ENCODE assay signal across 8 mouse cellular contexts in the genomic region with DNA sequence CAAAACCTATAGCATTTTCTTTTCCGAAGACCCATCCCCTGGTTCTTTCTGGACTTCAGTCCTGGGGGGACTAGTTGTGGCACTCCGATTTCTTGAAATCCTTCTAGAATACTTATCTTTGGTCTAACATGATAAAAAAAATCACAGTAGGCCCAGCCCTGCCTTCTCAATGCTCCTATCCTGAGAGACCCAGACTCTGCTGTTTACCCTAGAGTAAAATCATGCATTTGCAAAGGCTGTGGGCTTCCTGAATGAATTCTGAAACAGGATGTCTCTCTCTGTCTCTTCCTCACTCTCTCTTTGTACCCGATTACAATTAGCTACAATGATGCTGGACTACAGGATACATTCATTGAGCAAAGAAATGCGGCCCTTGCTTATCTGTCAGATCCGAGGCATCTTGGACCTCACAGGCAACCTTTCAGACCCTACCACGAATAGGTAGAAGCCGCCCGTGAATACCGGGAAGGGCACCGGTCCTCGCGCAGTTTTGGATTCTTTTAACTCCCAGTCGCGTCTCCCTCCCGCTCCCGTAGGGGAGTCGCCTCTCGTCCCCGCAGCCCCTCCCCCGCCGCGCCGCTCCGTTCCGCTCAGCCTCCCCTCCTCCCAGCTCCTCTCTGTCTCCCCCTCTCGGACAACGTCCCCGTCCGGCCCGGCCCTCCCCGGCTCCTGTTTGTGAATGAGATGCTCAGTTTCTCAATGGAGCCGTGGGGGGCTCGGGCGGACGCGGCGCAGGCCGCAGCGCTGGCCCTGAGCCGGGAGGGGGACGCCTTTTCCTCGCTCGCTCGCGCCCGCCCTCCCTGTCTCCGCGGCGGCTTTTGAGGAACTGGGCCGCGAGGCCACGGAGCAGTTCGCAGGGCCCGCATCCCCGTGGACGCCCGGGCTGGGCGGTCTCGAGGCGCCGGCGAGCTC. TPM values are rescaled to one million over a fixed set of nuclear protein-coding genes. Genes with fewer than 3 reads are reported as not detected.
DNase-seq lines count a peak whose midpoint lies in the region; ATAC-seq and TF ChIP-seq lines count a peak whose summit lies in the region.

A gene (plus strand): TSS at position 638 of the 912 bp plus-strand sequence.

- 3% methylated on average over 62 of the region's 62 CpGs for WGBS in bone marrow, adult 2 months
- WGBS in embryonic facial prominence, embryonic 14.5 days, result 2% methylated on average over 57 of the region's 62 CpGs
- 3% methylated on average over 59 of the region's 62 CpGs for WGBS in heart, adult 2 months
- WGBS in kidney, adult 2 months, result 3% methylated on average over 62 of the region's 62 CpGs
- 2% methylated on average over 62 of the region's 62 CpGs for WGBS in limb, embryonic 12.5 days
- WGBS in midbrain, embryonic 14.5 days, result 2% methylated on average over 62 of the region's 62 CpGs

- intact Hi-C loops in heart, adult 2 months (cut with DNase I), result loop anchor here (2.0 to 10.0 kb wide), 2 partner anchors 44 to 60 kb away; a partner anchor contains a TSS

- peak within 1 kb of the TSS; percentile 81 for H3K4me3 ChIP-seq in bone marrow, adult 2 months (replicated peaks; ENCODE audit: control insufficient read depth, low read depth, low read length)
- peak within 1 kb of the TSS; percentile 92 for H3K4me3 ChIP-seq in embryonic facial prominence, embryonic 14.5 days (ENCODE audit: low read depth, low read length)
- H3K4me3 ChIP-seq in heart, adult 2 months, result peak within 1 kb of the TSS; percentile 94
- peak within 1 kb of the TSS; percentile 70 for H3K4me3 ChIP-seq in kidney, adult 2 months (ENCODE audit: insufficient read depth, low read depth, low read length)
- peak within 1 kb of the TSS; percentile 93 for H3K4me3 ChIP-seq in limb, embryonic 12.5 days (replicated peaks)
- peak within 1 kb of the TSS; percentile 92 for H3K4me3 ChIP-seq in midbrain, embryonic 14.5 days (replicated peaks; ENCODE audit: low read depth, low read length)

- peak within 1 kb of the TSS; percentile 87 for H3K27ac ChIP-seq in bone marrow, adult 2 months (ENCODE audit: control insufficient read depth, insufficient read depth, low read depth, low read length, poor library complexity)
- peak within 1 kb of the TSS; percentile 97 for H3K27ac ChIP-seq in embryonic facial prominence, embryonic 14.5 days (replicated peaks; ENCODE audit: low read depth, low read length)
- H3K27ac ChIP-seq in heart, adult 2 months, result peak within 1 kb of the TSS; percentile 80
- H3K27ac ChIP-seq in kidney, adult 2 months (ENCODE audit: insufficient read depth, low read depth, low read length), result peak within 1 kb of the TSS; percentile 81
- H3K27ac ChIP-seq in limb, embryonic 12.5 days, result peak within 1 kb of the TSS; percentile 99
- H3K27ac ChIP-seq in midbrain, embryonic 14.5 days (replicated peaks; ENCODE audit: low read depth, low read length), result peak within 1 kb of the TSS; percentile 95

- no peaks in the 10 kb centered on the region; the same call in 1 of the 2 replicates for H3K79me2 ChIP-seq in heart, adult 2 months (replicated peaks; ENCODE audit: control insufficient read depth, insufficient read depth, low read length)

- no peaks in the 10 kb centered on the region for H3K27me3 ChIP-seq in embryonic facial prominence, embryonic 14.5 days (replicated peaks; ENCODE audit: control insufficient read depth, insufficient read depth, low read length)
- H3K27me3 ChIP-seq in heart, adult 2 months (ENCODE audit: control insufficient read depth, insufficient read depth, low read length), result no peaks in the 10 kb centered on the region
- no peaks in the 10 kb centered on the region for H3K27me3 ChIP-seq in kidney, adult 2 months (replicated peaks; ENCODE audit: control insufficient read depth, insufficient read depth, low read length)
- no peaks in the 10 kb centered on the region for H3K27me3 ChIP-seq in limb, embryonic 12.5 days
- no peaks in the 10 kb centered on the region for H3K27me3 ChIP-seq in midbrain, embryonic 14.5 days (ENCODE audit: control insufficient read depth, insufficient read depth, low read length)

- DNase-seq in 416B (ENCODE audit: low read depth), result peak; percentile 86
- DNase-seq in embryonic facial prominence, embryonic 14.5 days (ENCODE audit: low spot score), result peak; percentile 94
- peak; percentile 91 to 92 for DNase-seq in heart, adult 2 months
- DNase-seq in kidney, adult 2 months, result peak; percentile 92
- DNase-seq in midbrain, embryonic 14.5 days, result peak; percentile 94
- DNase-seq in spleen, postnatal 14 days (ENCODE audit: low spot score in 2 of 2), result peak; percentile 69 to 75

- no peaks in the 10 kb centered on the region for H3K36me3 ChIP-seq in embryonic facial prominence, embryonic 14.5 days (ENCODE audit: control insufficient read depth, insufficient read depth, low read length)
- peaks cover 2% of the 10 kb centered on the region; the same call in 1 of the 2 replicates for H3K36me3 ChIP-seq in heart, adult 2 months (ENCODE audit: control insufficient read depth, insufficient read depth, low read length)
- no peaks in the 10 kb centered on the region for H3K36me3 ChIP-seq in kidney, adult 2 months (ENCODE audit: control insufficient read depth, insufficient read depth, low read length)
- H3K36me3 ChIP-seq in limb, embryonic 12.5 days, result no peaks in the 10 kb centered on the region
- no peaks in the 10 kb centered on the region for H3K36me3 ChIP-seq in midbrain, embryonic 14.5 days (ENCODE audit: control insufficient read depth, insufficient read depth, low read length)

- H3K9ac ChIP-seq in embryonic facial prominence, embryonic 14.5 days (ENCODE audit: low read depth, low read length), result peak within 1 kb of the TSS; percentile 95
- H3K9ac ChIP-seq in heart, adult 2 months (ENCODE audit: low read depth, low read length), result peak within 1 kb of the TSS; percentile 99
- peak within 1 kb of the TSS; percentile 98 for H3K9ac ChIP-seq in limb, embryonic 12.5 days (replicated peaks)
- peak within 1 kb of the TSS; percentile 96 for H3K9ac ChIP-seq in midbrain, embryonic 14.5 days (replicated peaks; ENCODE audit: low read length)

- no peak for TF ChIP-seq EP300 in heart, adult 2 months (IDR thresholded peaks at IDR 0.05; ENCODE audit: insufficient read depth, low read depth, low read length)

- H3K4me1 ChIP-seq in bone marrow, adult 2 months (ENCODE audit: control insufficient read depth, insufficient read depth, low read length), result no peaks in the 10 kb centered on the region
- H3K4me1 ChIP-seq in embryonic facial prominence, embryonic 14.5 days (ENCODE audit: control insufficient read depth, insufficient read depth, low read length), result peaks cover 4% of the 10 kb centered on the region; the same call in 1 of the 2 replicates
- peaks cover 3% of the 10 kb centered on the region for H3K4me1 ChIP-seq in heart, adult 2 months (ENCODE audit: control insufficient read depth, insufficient read depth, low read length)
- peaks cover 5% of the 10 kb centered on the region; the same call in 1 of the 2 replicates for H3K4me1 ChIP-seq in kidney, adult 2 months (ENCODE audit: control insufficient read depth, insufficient read depth, low read length)
- H3K4me1 ChIP-seq in limb, embryonic 12.5 days (replicated peaks), result peaks cover 8% of the 10 kb centered on the region
- peaks cover 10% of the 10 kb centered on the region; the same call in 1 of the 2 replicates for H3K4me1 ChIP-seq in midbrain, embryonic 14.5 days (ENCODE audit: control insufficient read depth, insufficient read depth, low read length)

- peak; percentile 33; the same call in 1 of the 2 replicates for TF ChIP-seq CTCF in bone marrow, adult 2 months (IDR thresholded peaks at IDR 0.05; ENCODE audit: control insufficient read depth, insufficient read depth, low read length)
- TF ChIP-seq CTCF in heart, adult 2 months (IDR thresholded peaks at IDR 0.05), result peak; percentile 73
- TF ChIP-seq CTCF in kidney, adult 2 months (conservative IDR thresholded peaks at IDR 0.05; ENCODE audit: insufficient read depth, insufficient read length, low read depth, low read length), result peak; percentile 49

- peak; percentile 19; the same call in 1 of the 2 replicates for TF ChIP-seq POLR2A in bone marrow, adult 2 months (IDR thresholded peaks at IDR 0.05; ENCODE audit: borderline replicate concordance, control insufficient read depth, low read depth, low read length)
- peak; percentile 23; the same call in 1 of the 2 replicates for TF ChIP-seq POLR2A in heart, adult 2 months (IDR thresholded peaks at IDR 0.05; ENCODE audit: insufficient read depth, low read depth, low read length)
- TF ChIP-seq POLR2A in kidney, adult 2 months (IDR thresholded peaks at IDR 0.05; ENCODE audit: low read depth, low read length), result no peak

- peak within 1 kb of the TSS; percentile 77 for H3K4me2 ChIP-seq in embryonic facial prominence, embryonic 14.5 days (ENCODE audit: low read depth, low read length)
- peak within 1 kb of the TSS; percentile 64 for H3K4me2 ChIP-seq in limb, embryonic 12.5 days
- H3K4me2 ChIP-seq in midbrain, embryonic 14.5 days (ENCODE audit: low read length), result peak within 1 kb of the TSS; percentile 74

- ATAC-seq in embryonic facial prominence, embryonic 14.5 days (ENCODE audit: low read depth), result peak; percentile 95
- ATAC-seq in limb, embryonic 12.5 days (ENCODE audit: insufficient number of reproducible peaks, insufficient read depth, low FRiP score, low TSS enrichment, low read depth), result peak; percentile 88
- peak; percentile 94 for ATAC-seq in midbrain, embryonic 14.5 days (ENCODE audit: low FRiP score, low TSS enrichment)

- H3K9me3 ChIP-seq in embryonic facial prominence, embryonic 14.5 days (ENCODE audit: control insufficient read depth, low read length), result no peaks in the 10 kb centered on the region
- no peaks in the 10 kb centered on the region for H3K9me3 ChIP-seq in limb, embryonic 12.5 days
- no peaks in the 10 kb centered on the region for H3K9me3 ChIP-seq in midbrain, embryonic 14.5 days (ENCODE audit: control insufficient read depth, low read length)

RNA-seq across cellular contexts. Expression of the gene that starts here (rescaled TPM):
- 3.3 and 6.0 TPM in 2 replicates for polyA plus RNA-seq in bone marrow, adult 2 months (2011; ENCODE audit: insufficient read depth, insufficient read length, low replicate concordance, missing spikeins)
- 32.9 and 33.7 TPM in 2 replicates for polyA plus RNA-seq in embryonic facial prominence, embryonic 14.5 days (2014; fragmentation: Nextera tagmentation; extraction: Ambion mirVana)
- total RNA-seq in heart, adult 2 months (2021), result 1 to 10 TPM; 8.2 to 9.5 TPM
- polyA plus RNA-seq in heart, adult 2 months (2012; rRNA removed), result 7.5 and 13.6 TPM in 2 replicates
- 20.7 and 26.6 TPM in 2 replicates for polyA plus RNA-seq in kidney, adult 2 months (2012; rRNA removed)
- 39.2 and 41.7 TPM in 2 replicates for polyA plus RNA-seq in limb, embryonic 12.5 days (2016; fragmentation: Nextera tagmentation; extraction: Ambion mirVana)
- polyA plus RNA-seq in midbrain, embryonic 14.5 days (2014; fragmentation: Nextera tagmentation; extraction: Ambion mirVana), result 28.2 and 35.3 TPM in 2 replicates

Comparison
In these comparisons a context has a peak if more than half of its experiments do, and no peak if none do; other contexts are left out.
1. Peak in every context shown above with its lines: DNase-seq, ATAC-seq, H3K4me3 ChIP-seq and H3K27ac ChIP-seq.